Mouse (Mus musculus) stomach, embryonic 16.5 days (tissue): Measurements from ENCODE around the gene Usp12. TPM values are rescaled to one million over a fixed set of nuclear protein-coding genes. Genes with fewer than 3 reads are reported as not detected.
A peak's percentile ranks its signal among the peaks of the same experiment; 100 is the strongest.

Source experiments
- ATAC-seq: fragments of 200-750 bp; cut with Nextera tagmentation; 2 replicates; pipeline ENCODE4 v1.8.0; 2017; ENCODE audit warnings: moderate number of reproducible peaks, moderate TSS enrichment; ENCODE audit not compliant: insufficient read depth, low FRiP score
- H3K27ac ChIP-seq: fragments of 300-500 bp; sonication (generic); 2 replicates; pipeline ENCODE4 v1.5.1; 2014; ENCODE audit warnings: low read length
- H3K27me3 ChIP-seq: fragments of 300-500 bp; sonication (generic); 2 replicates; pipeline ENCODE4 v1.6.1; 2014; ENCODE audit warnings: low read length, control low read depth, mixed read lengths; ENCODE audit not compliant: control insufficient read depth, insufficient read depth
- H3K36me3 ChIP-seq: fragments of 300-500 bp; sonication (generic); 2 replicates; pipeline ENCODE4 v1.6.1; 2014; ENCODE audit warnings: low read length; ENCODE audit not compliant: control insufficient read depth, insufficient read depth
- H3K4me1 ChIP-seq: fragments of 300-500 bp; sonication (generic); 2 replicates; pipeline ENCODE4 v1.6.1; 2014; ENCODE audit warnings: low read length, control low read depth, mixed read lengths; ENCODE audit not compliant: control insufficient read depth, insufficient read depth
- H3K4me2 ChIP-seq: fragments of 300-500 bp; sonication (generic); 2 replicates; pipeline ENCODE4 v1.6.1; 2014; ENCODE audit warnings: low read depth, low read length, mixed read lengths
- H3K4me3 ChIP-seq: fragments of 300-500 bp; sonication (generic); replicated peaks from 2 replicates; pipeline ENCODE4 v1.5.1; 2014; ENCODE audit warnings: mild to moderate bottlenecking, low read length
- H3K9ac ChIP-seq: fragments of 300-500 bp; sonication (generic); 2 replicates; pipeline ENCODE4 v1.6.1; 2014; ENCODE audit warnings: low read length
- H3K9me3 ChIP-seq: fragments of 300-500 bp; sonication (generic); replicated peaks from 2 replicates; pipeline ENCODE4 v1.6.1; 2016; ENCODE audit warnings: low read length, control low read depth; ENCODE audit not compliant: control insufficient read depth
- WGBS: fragments of 180-500 bp; shearing (Covaris S2); extraction: QIAGEN DNeasy Blood & Tissue Kit; methylation state at CpG from one replicate; pipeline ENCODE4 v1.1.7; 2014; 5-methylcytosine and 5-hydroxymethylcytosine counted together
- polyA plus RNA-seq: library from polyadenylated mRNA; unstranded; fragments of >200 nt; fragmentation: Nextera tagmentation; extraction: Ambion mirVana; gene quantifications from 2 replicates; pipeline ENCODE4 v1.2.1, GENCODE M21; 2015

The Usp12 gene
- polyA plus RNA-seq, 1 experiment from 2014 or later = 18.2 TPM

GRCm38 (mm10) chr5:146813421-146813820 is 18.6 kb upstream of the Usp12 start:
- no peaks in the 10 kb centered on the region for H3K9me3 ChIP-seq
- H3K4me1 ChIP-seq = no peaks in the 10 kb centered on the region
- no peak overlapping the region for H3K9ac ChIP-seq
- no peaks in the 10 kb centered on the region for H3K36me3 ChIP-seq
- no peak overlapping the region for H3K4me3 ChIP-seq
- no peak for ATAC-seq
- no peak overlapping the region for H3K27ac ChIP-seq
- H3K27me3 ChIP-seq = no peaks in the 10 kb centered on the region
- WGBS = 89% methylated on average over 4 of the region's 4 CpGs
- no peak overlapping the region for H3K4me2 ChIP-seq

- WGBS = 83% methylated on average over 5 of the region's 5 CpGs
- no peak overlapping the region for H3K4me2 ChIP-seq
- H3K4me1 ChIP-seq = no peaks in the 10 kb centered on the region
- H3K36me3 ChIP-seq = no peaks in the 10 kb centered on the region
- ATAC-seq = no peak
- no peak overlapping the region for H3K9ac ChIP-seq
- no peaks in the 10 kb centered on the region for H3K27me3 ChIP-seq
- no peaks in the 10 kb centered on the region for H3K9me3 ChIP-seq
- no peak overlapping the region for H3K4me3 ChIP-seq
- no peak overlapping the region for H3K27ac ChIP-seq
Observed at GRCm38 (mm10) chr5:146812866-146813265, 18.1 kb upstream of the Usp12 start.

- Histone ChIP-seq H3K4me3 (no peak overlapping the region), H3K9me3 (no peaks in the 10 kb centered on the region), H3K9ac (no peak overlapping the region), H3K27me3 (no peaks in the 10 kb centered on the region), H3K4me2 (no peak overlapping the region), H3K27ac (no peak overlapping the region), H3K36me3 (no peaks in the 10 kb centered on the region), H3K4me1 (no peaks in the 10 kb centered on the region)
- no peak for ATAC-seq
- WGBS = 71% methylated on average over 5 of the region's 5 CpGs
Observed at GRCm38 (mm10) chr5:146809951-146810350, 15.1 kb upstream of the Usp12 start.

- Histone ChIP-seq H3K36me3 (no peaks in the 10 kb centered on the region), H3K27me3 (no peaks in the 10 kb centered on the region), H3K27ac (no peak overlapping the region), H3K4me2 (no peak overlapping the region), H3K4me1 (no peaks in the 10 kb centered on the region), H3K4me3 (no peak overlapping the region), H3K9me3 (no peaks in the 10 kb centered on the region), H3K9ac (peak overlapping the region; percentile 24; the same call in 1 of the 2 replicates)
- ATAC-seq = no peak
- WGBS = 63% methylated on average over 8 of the region's 8 CpGs
Observed at GRCm38 (mm10) chr5:146806004-146806430, 11.2 kb upstream of the Usp12 start.

GRCm38 (mm10) chr5:146798031-146798430 is 3.2 kb upstream of the Usp12 start:
- Histone ChIP-seq H3K9me3 (no peaks in the 10 kb centered on the region), H3K4me2 (no peak overlapping the region), H3K9ac (no peak overlapping the region), H3K27ac (no peak overlapping the region), H3K27me3 (no peaks in the 10 kb centered on the region), H3K4me1 (peaks cover 7% of the 10 kb centered on the region), H3K4me3 (no peak overlapping the region), H3K36me3 (no peaks in the 10 kb centered on the region)
- WGBS = 58% methylated on average over 9 of the region's 9 CpGs
- no peak for ATAC-seq

GRCm38 (mm10) chr5:146795728-146796127 is 922 bp upstream of the Usp12 start:
- 77% methylated on average over 13 of the region's 13 CpGs for WGBS
- Histone ChIP-seq H3K9me3 (no peaks in the 10 kb centered on the region), H3K36me3 (no peaks in the 10 kb centered on the region), H3K9ac (no peak overlapping the region), H3K4me2 (no peak overlapping the region), H3K27ac (no peak overlapping the region), H3K27me3 (no peaks in the 10 kb centered on the region), H3K4me3 (no peak overlapping the region), H3K4me1 (peaks cover 25% of the 10 kb centered on the region)
- ATAC-seq = no peak

- peaks cover 38% of the 10 kb centered on the region for H3K4me1 ChIP-seq
- no peaks in the 10 kb centered on the region for H3K27me3 ChIP-seq
- under 1% methylated on average over 69 of the region's 83 CpGs for WGBS
Observed at GRCm38 (mm10) chr5:146794084-146794852, 538 bp downstream of the Usp12 start.

GRCm38 (mm10) chr5:146793630-146794083 is 1.1 kb downstream of the Usp12 start:
- peak overlapping the region; percentile 97 for H3K4me3 ChIP-seq
- ATAC-seq = no peak
- WGBS = 2% methylated on average over 18 of the region's 18 CpGs
- peak overlapping the region; percentile 97 for H3K9ac ChIP-seq
- H3K4me1 ChIP-seq = peaks cover 39% of the 10 kb centered on the region
- H3K36me3 ChIP-seq = no peaks in the 10 kb centered on the region
- no peaks in the 10 kb centered on the region for H3K27me3 ChIP-seq
- H3K4me2 ChIP-seq = peak overlapping the region; percentile 79
- no peaks in the 10 kb centered on the region for H3K9me3 ChIP-seq
- H3K27ac ChIP-seq = peak overlapping the region; percentile 93

More at GRCm38 (mm10) chr5:146794084-146794852, 538 bp downstream of the Usp12 start:
- H3K9me3 ChIP-seq = no peaks in the 10 kb centered on the region
- peak overlapping the region; percentile 79 for H3K4me2 ChIP-seq
- H3K4me3 ChIP-seq = peak overlapping the region; percentile 97
- peak; percentile 57 for ATAC-seq
- H3K36me3 ChIP-seq = no peaks in the 10 kb centered on the region
- peak overlapping the region; percentile 93 for H3K27ac ChIP-seq
- peak overlapping the region; percentile 97 for H3K9ac ChIP-seq

GRCm38 (mm10) chr5:146792140-146792791 is 2.5 kb downstream of the Usp12 start:
- peaks cover 39% of the 10 kb centered on the region for H3K4me1 ChIP-seq
- ATAC-seq = no peak
- H3K36me3 ChIP-seq = no peaks in the 10 kb centered on the region
- 63% methylated on average over 7 of the region's 7 CpGs for WGBS
- H3K4me3 ChIP-seq = no peak overlapping the region
- H3K27ac ChIP-seq = no peak overlapping the region
- no peaks in the 10 kb centered on the region for H3K9me3 ChIP-seq
- peak overlapping the region; percentile 79; the same call in 1 of the 2 replicates for H3K4me2 ChIP-seq
- H3K9ac ChIP-seq = no peak overlapping the region
- no peaks in the 10 kb centered on the region for H3K27me3 ChIP-seq
